Mouse (Mus musculus) kidney, embryonic 15.5 days (tissue): ENCODE measurements at regions not wholly inside any gene's neighbourhood (a gene's known extent, or its start where the extent isn't known, plus 50 kb on each side); places are given as distances from the start of the nearest gene placed in this dataset.

Experiments used
- ATAC-seq: fragments of 200-750 bp; cut with Nextera tagmentation; replicated peaks from 2 replicates; pipeline ENCODE4 v1.8.0; 2017; ENCODE audit warnings: moderate TSS enrichment; ENCODE audit not compliant: low FRiP score
- H3K27ac ChIP-seq: fragments of 300-500 bp; sonication (generic); 2 replicates; pipeline ENCODE4 v1.5.1; 2015; ENCODE audit warnings: mild to moderate bottlenecking, inconsistent platforms
- H3K27me3 ChIP-seq: fragments of 300-500 bp; sonication (generic); 2 replicates; pipeline ENCODE4 v1.6.1; 2015; ENCODE audit warnings: inconsistent platforms
- H3K36me3 ChIP-seq: fragments of 300-500 bp; sonication (generic); 2 replicates; pipeline ENCODE4 v1.6.1; 2015; ENCODE audit warnings: inconsistent platforms
- H3K4me1 ChIP-seq: fragments of 300-500 bp; sonication (generic); 2 replicates; pipeline ENCODE4 v1.6.1; 2015; ENCODE audit warnings: inconsistent platforms
- H3K4me2 ChIP-seq: fragments of 300-500 bp; sonication (generic); 2 replicates; pipeline ENCODE4 v1.6.1; 2015; ENCODE audit warnings: moderate library complexity, mild to moderate bottlenecking, inconsistent platforms
- H3K4me3 ChIP-seq: fragments of 300-500 bp; sonication (generic); replicated peaks from 2 replicates; pipeline ENCODE4 v1.5.1; 2015; ENCODE audit warnings: mild to moderate bottlenecking, inconsistent platforms
- H3K9ac ChIP-seq: fragments of 300-500 bp; sonication (generic); 2 replicates; pipeline ENCODE4 v1.6.1; 2015; ENCODE audit warnings: mild to moderate bottlenecking, inconsistent platforms
- H3K9me3 ChIP-seq: fragments of 300-500 bp; sonication (generic); replicated peaks from 2 replicates; pipeline ENCODE4 v1.6.1; 2016; ENCODE audit warnings: inconsistent platforms
- WGBS: fragments of 180-500 bp; shearing (Covaris S2); methylation state at CpG from one replicate; pipeline ENCODE4 v1.1.7; 2015; ENCODE audit warnings: mixed read lengths; 5-methylcytosine and 5-hydroxymethylcytosine counted together

GRCm38 (mm10) chr5:96938718-96939117 is 58.8 kb upstream of the Bmp2k start:
- ATAC-seq, result no peak
- WGBS, result 83% methylated on average over 11 of the region's 11 CpGs

GRCm38 (mm10) chr5:96939273-96939672 is 58.2 kb upstream of the Bmp2k start:
- no peak for ATAC-seq

More at GRCm38 (mm10) chr5:96938718-96939117, 58.8 kb upstream of the Bmp2k start:
- H3K4me2 ChIP-seq, result no peak overlapping the region
- no peak overlapping the region for H3K4me3 ChIP-seq
- no peaks in the 10 kb centered on the region for H3K9me3 ChIP-seq
- H3K9ac ChIP-seq, result no peak overlapping the region
- H3K27me3 ChIP-seq, result no peaks in the 10 kb centered on the region
- no peaks in the 10 kb centered on the region for H3K36me3 ChIP-seq
- H3K4me1 ChIP-seq, result peaks cover 8% of the 10 kb centered on the region
- H3K27ac ChIP-seq, result no peak overlapping the region

GRCm38 (mm10) chr5:96940170-96941086 is 57.1 kb upstream of the Bmp2k start:
- WGBS, result 79% methylated on average over 12 of the region's 12 CpGs
- H3K4me1 ChIP-seq, result peaks cover 8% of the 10 kb centered on the region
- no peak overlapping the region for H3K9ac ChIP-seq
- H3K4me2 ChIP-seq, result no peak overlapping the region
- no peak overlapping the region for H3K27ac ChIP-seq
- H3K27me3 ChIP-seq, result no peaks in the 10 kb centered on the region
- H3K9me3 ChIP-seq, result no peaks in the 10 kb centered on the region
- ATAC-seq, result 0 out of 2 replicates have a peak, but pooled peaks have one; percentile 64
- H3K36me3 ChIP-seq, result no peaks in the 10 kb centered on the region
- no peak overlapping the region for H3K4me3 ChIP-seq

More at GRCm38 (mm10) chr5:96939273-96939672, 58.2 kb upstream of the Bmp2k start:
- WGBS, result 76% methylated on average over 1 of the region's 1 CpGs
- no peaks in the 10 kb centered on the region for H3K27me3 ChIP-seq
- H3K4me3 ChIP-seq, result no peak overlapping the region
- no peak overlapping the region for H3K4me2 ChIP-seq
- no peaks in the 10 kb centered on the region for H3K9me3 ChIP-seq
- peaks cover 8% of the 10 kb centered on the region for H3K4me1 ChIP-seq
- H3K27ac ChIP-seq, result no peak overlapping the region
- no peak overlapping the region for H3K9ac ChIP-seq
- H3K36me3 ChIP-seq, result no peaks in the 10 kb centered on the region

- peak; percentile 40; the same call in 1 of the 2 replicates for ATAC-seq
- WGBS, result 41% methylated on average over 7 of the region's 7 CpGs
These were observed 56.4 kb upstream of the Bmp2k start for GRCm38 (mm10) chr5:96941087-96941468.

GRCm38 (mm10) chr5:96941518-96941917 is 56.0 kb upstream of the Bmp2k start:
- WGBS, result 91% methylated on average over 2 of the region's 2 CpGs
- no peaks in the 10 kb centered on the region for H3K36me3 ChIP-seq
- peaks cover 8% of the 10 kb centered on the region for H3K4me1 ChIP-seq
- no peak overlapping the region for H3K9ac ChIP-seq
- ATAC-seq, result no peak
- H3K9me3 ChIP-seq, result no peaks in the 10 kb centered on the region
- H3K4me2 ChIP-seq, result no peak overlapping the region
- no peaks in the 10 kb centered on the region for H3K27me3 ChIP-seq
- no peak overlapping the region for H3K27ac ChIP-seq
- H3K4me3 ChIP-seq, result no peak overlapping the region

More at GRCm38 (mm10) chr5:96941087-96941468, 56.4 kb upstream of the Bmp2k start:
- Histone ChIP-seq H3K36me3 (no peaks in the 10 kb centered on the region), H3K27me3 (no peaks in the 10 kb centered on the region), H3K4me3 (no peak overlapping the region), H3K27ac (no peak overlapping the region), H3K9me3 (no peaks in the 10 kb centered on the region), H3K9ac (no peak overlapping the region), H3K4me2 (no peak overlapping the region), H3K4me1 (peaks cover 8% of the 10 kb centered on the region)
